Mouse (Mus musculus): ENCODE measurements at regions not wholly inside any gene's neighbourhood (a gene's known extent, or its start where the extent isn't known, plus 50 kb on each side); places are given as distances from the start of the nearest gene placed in this dataset.

- H3K4me2 ChIP-seq: no peak overlapping the region
- H3K27ac ChIP-seq: no peak overlapping the region
- H3K9me3 ChIP-seq (replicated peaks): no peaks in the 10 kb centered on the region
- H3K4me1 ChIP-seq: no peaks in the 10 kb centered on the region
- ATAC-seq: no peak
- H3K27me3 ChIP-seq: no peaks in the 10 kb centered on the region
- no peaks in the 10 kb centered on the region for H3K36me3 ChIP-seq (ENCODE audit: poor library complexity, severe bottlenecking)
- no peak overlapping the region for H3K9ac ChIP-seq
- 6% methylated on average over 1 of the region's 1 CpGs for WGBS
- H3K4me3 ChIP-seq: no peak overlapping the region
Observed at GRCm38 (mm10) chr19:49115484-49115883, 909.7 kb downstream of the Sorcs3 start.

- Histone ChIP-seq H3K4me1 (peaks cover 7% of the 10 kb centered on the region; the same call in 1 of the 2 replicates), H3K36me3 (ENCODE audit: poor library complexity, severe bottlenecking) (no peaks in the 10 kb centered on the region), H3K4me3 (no peak overlapping the region), H3K27ac (no peak overlapping the region), H3K9me3 (replicated peaks) (no peaks in the 10 kb centered on the region), H3K4me2 (no peak overlapping the region), H3K9ac (no peak overlapping the region), H3K27me3 (no peaks in the 10 kb centered on the region)
- 4% methylated on average over 4 of the region's 4 CpGs for WGBS
- no peak for ATAC-seq
Observed at GRCm38 (mm10) chr19:49131664-49132063, 925.8 kb downstream of the Sorcs3 start.

GRCm38 (mm10) chr19:49172078-49172477, 966.3 kb downstream of the Sorcs3 start:
- Histone ChIP-seq H3K36me3 (ENCODE audit: poor library complexity, severe bottlenecking) (no peaks in the 10 kb centered on the region), H3K27me3 (no peaks in the 10 kb centered on the region), H3K4me3 (no peak overlapping the region), H3K9me3 (replicated peaks) (no peaks in the 10 kb centered on the region), H3K4me2 (no peak overlapping the region), H3K27ac (no peak overlapping the region), H3K9ac (no peak overlapping the region), H3K4me1 (no peaks in the 10 kb centered on the region)
- ATAC-seq: no peak
- 88% methylated on average over 2 of the region's 2 CpGs for WGBS

GRCm38 (mm10) chr19:49207971-49208370, 1002.1 kb downstream of the Sorcs3 start:
- Histone ChIP-seq H3K27me3 (no peaks in the 10 kb centered on the region), H3K27ac (no peak overlapping the region), H3K36me3 (ENCODE audit: poor library complexity, severe bottlenecking) (no peaks in the 10 kb centered on the region), H3K4me3 (no peak overlapping the region), H3K9me3 (replicated peaks) (no peaks in the 10 kb centered on the region), H3K9ac (no peak overlapping the region), H3K4me1 (no peaks in the 10 kb centered on the region), H3K4me2 (no peak overlapping the region)
- 56% methylated on average over 3 of the region's 3 CpGs for WGBS
- ATAC-seq: no peak

- Histone ChIP-seq H3K9ac (no peak overlapping the region), H3K4me2 (no peak overlapping the region), H3K36me3 (ENCODE audit: poor library complexity, severe bottlenecking) (no peaks in the 10 kb centered on the region), H3K27ac (no peak overlapping the region), H3K4me3 (no peak overlapping the region), H3K4me1 (peaks cover 7% of the 10 kb centered on the region; the same call in 1 of the 2 replicates), H3K9me3 (replicated peaks) (no peaks in the 10 kb centered on the region), H3K27me3 (0 out of 2 replicates have a peak, but pooled peaks cover 5% of the 10 kb centered on the region)
- 69% methylated on average over 2 of the region's 2 CpGs for WGBS
- ATAC-seq: no peak
Observed at GRCm38 (mm10) chr19:49242601-49243000, 1036.8 kb downstream of the Sorcs3 start.

GRCm38 (mm10) chr19:49245114-49245714, 1039.4 kb downstream of the Sorcs3 start:
- Histone ChIP-seq H3K4me1 (peaks cover 7% of the 10 kb centered on the region; the same call in 1 of the 2 replicates), H3K9me3 (replicated peaks) (no peaks in the 10 kb centered on the region), H3K4me2 (no peak overlapping the region), H3K4me3 (no peak overlapping the region), H3K27ac (no peak overlapping the region), H3K9ac (no peak overlapping the region), H3K36me3 (ENCODE audit: poor library complexity, severe bottlenecking) (no peaks in the 10 kb centered on the region), H3K27me3 (0 out of 2 replicates have a peak, but pooled peaks cover 5% of the 10 kb centered on the region)
- WGBS: 34% methylated on average over 3 of the region's 3 CpGs
- 0 out of 2 replicates have a peak, but pooled peaks have one; percentile 33 for ATAC-seq

- H3K27ac ChIP-seq: no peak overlapping the region
- H3K4me1 ChIP-seq: no peaks in the 10 kb centered on the region
- H3K4me2 ChIP-seq: no peak overlapping the region
- no peak overlapping the region for H3K4me3 ChIP-seq
- no peaks in the 10 kb centered on the region for H3K36me3 ChIP-seq (ENCODE audit: poor library complexity, severe bottlenecking)
- H3K27me3 ChIP-seq: no peaks in the 10 kb centered on the region
- H3K9ac ChIP-seq: no peak overlapping the region
- no peak for ATAC-seq
- no peaks in the 10 kb centered on the region for H3K9me3 ChIP-seq (replicated peaks)
- WGBS: 70% methylated on average over 1 of the region's 1 CpGs
Observed at GRCm38 (mm10) chr19:49264616-49265015, 1058.8 kb downstream of the Sorcs3 start.

GRCm38 (mm10) chr19:49267864-49268480, 1062.1 kb downstream of the Sorcs3 start:
- Histone ChIP-seq H3K4me3 (no peak overlapping the region), H3K9ac (no peak overlapping the region), H3K9me3 (replicated peaks) (no peaks in the 10 kb centered on the region), H3K4me1 (peaks cover 1% of the 10 kb centered on the region; the same call in 1 of the 2 replicates), H3K4me2 (no peak overlapping the region), H3K27ac (no peak overlapping the region), H3K27me3 (no peaks in the 10 kb centered on the region), H3K36me3 (ENCODE audit: poor library complexity, severe bottlenecking) (no peaks in the 10 kb centered on the region)
- 74% methylated on average over 8 of the region's 8 CpGs for WGBS
- no peak for ATAC-seq

- H3K4me3 ChIP-seq: no peak overlapping the region
- no peak for ATAC-seq
- no peaks in the 10 kb centered on the region for H3K27me3 ChIP-seq
- H3K36me3 ChIP-seq (ENCODE audit: poor library complexity, severe bottlenecking): no peaks in the 10 kb centered on the region
- no peaks in the 10 kb centered on the region for H3K9me3 ChIP-seq (replicated peaks)
- no peak overlapping the region for H3K9ac ChIP-seq
- no peaks in the 10 kb centered on the region for H3K4me1 ChIP-seq
- no peak overlapping the region for H3K4me2 ChIP-seq
- no peak overlapping the region for H3K27ac ChIP-seq
- 62% methylated on average over 8 of the region's 8 CpGs for WGBS
Observed at GRCm38 (mm10) chr19:49282626-49283261, 1076.9 kb downstream of the Sorcs3 start.

GRCm38 (mm10) chr19:49294980-49295379, 1089.2 kb downstream of the Sorcs3 start:
- H3K9me3 ChIP-seq (replicated peaks): no peaks in the 10 kb centered on the region
- H3K4me1 ChIP-seq: peaks cover 18% of the 10 kb centered on the region
- no peak overlapping the region for H3K4me2 ChIP-seq
- 77% methylated on average over 2 of the region's 2 CpGs for WGBS
- no peak for ATAC-seq
- no peaks in the 10 kb centered on the region for H3K36me3 ChIP-seq (ENCODE audit: poor library complexity, severe bottlenecking)
- no peak overlapping the region for H3K9ac ChIP-seq
- no peak overlapping the region for H3K4me3 ChIP-seq
- no peak overlapping the region for H3K27ac ChIP-seq
- H3K27me3 ChIP-seq: no peaks in the 10 kb centered on the region

GRCm38 (mm10) chr19:49299351-49300271, 1093.8 kb downstream of the Sorcs3 start:
- 8% methylated on average over 10 of the region's 10 CpGs for WGBS
- ATAC-seq: peak; percentile 92
- H3K9me3 ChIP-seq (replicated peaks): no peaks in the 10 kb centered on the region
- no peaks in the 10 kb centered on the region for H3K36me3 ChIP-seq (ENCODE audit: poor library complexity, severe bottlenecking)
- no peak overlapping the region for H3K9ac ChIP-seq
- H3K4me3 ChIP-seq: no peak overlapping the region
- peak overlapping the region; percentile 47 for H3K4me2 ChIP-seq
- peaks cover 30% of the 10 kb centered on the region for H3K4me1 ChIP-seq
- H3K27ac ChIP-seq: peak overlapping the region; percentile 57; the same call in 1 of the 2 replicates
- no peaks in the 10 kb centered on the region for H3K27me3 ChIP-seq
